Mouse (Mus musculus) left cerebral cortex, postnatal 10 days (tissue): ENCODE data around the gene Kif2a. TPM values are rescaled to one million over a fixed set of nuclear protein-coding genes. Genes with fewer than 3 reads are reported as not detected.
"Not testable (repeated sequence)": the region's sequence is repeated elsewhere in the genome, so short reads cannot be mapped to it uniquely, and the experiment has no call there.

Source experiments
- DNase-seq, 2 experiments: peaks; one replicate each; pipeline ENCODE4 v3.0.0; 2021 to 2022; ENCODE audit warnings: low spot score in 2 of 2, mixed read lengths in 1 of 2; ENCODE audit errors: extremely low spot score in 1 of 2
- intact Hi-C: fragments of 180-260 bp; cut with DNase I; formaldehyde crosslinking; loops from one replicate; pipeline ENCODE4 v1.15.1; 2025
- total RNA-seq, 2 experiments: library from RNA; stranded (reverse); gene quantifications; 2 replicates each; pipeline ENCODE4 v1.2.3; 2021

Kif2a gene
- total RNA-seq, 2 experiments from 2014 or later = 152 to 166 TPM

GRCm38 (mm10) chr13:106945518-106945917 lies 76.4 kb downstream of the Kif2a start:
- intact Hi-C loops = no loop called here
- DNase-seq = no peak

GRCm38 (mm10) chr13:106942721-106943120 lies 79.2 kb downstream of the Kif2a start:
- intact Hi-C loops = no loop called here
- DNase-seq = no peak

GRCm38 (mm10) chr13:106941211-106941976 lies 80.5 kb downstream of the Kif2a start:
- no peak for DNase-seq
- intact Hi-C loops = no loop called here

- intact Hi-C loops = no loop called here
- no peak for DNase-seq
Measured at GRCm38 (mm10) chr13:106937138-106937472, 84.8 kb downstream of the Kif2a start.

GRCm38 (mm10) chr13:106936256-106937137 lies 85.4 kb downstream of the Kif2a start, which contains the start of gene Ipo11:
Ipo11 (minus strand) TSS chr13:106936958.
- intact Hi-C loops = no loop called here
- peak; percentile 93 to 96 for DNase-seq

GRCm38 (mm10) chr13:106935871-106936255 lies 86.1 kb downstream of the Kif2a start:
- intact Hi-C loops = no loop called here
- no peak for DNase-seq

- intact Hi-C loops = no loop called here
- DNase-seq = no peak
Measured at GRCm38 (mm10) chr13:106929201-106929600, 92.7 kb downstream of the Kif2a start.

GRCm38 (mm10) chr13:106928296-106928695 lies 93.6 kb downstream of the Kif2a start:
- intact Hi-C loops = no loop called here
- DNase-seq = no peak

- intact Hi-C loops = not testable (repeated sequence)
Measured at GRCm38 (mm10) chr13:106925921-106926320, 96.0 kb downstream of the Kif2a start.

GRCm38 (mm10) chr13:106918322-106919050 lies 103.4 kb downstream of the Kif2a start:
- intact Hi-C loops = loop anchor here (5.0 kb wide), 1 partner anchor 1476 kb away; the partner anchor contains the start of gene Htr1a
- DNase-seq = peak in 1 of 2 experiments; percentile 66

More at GRCm38 (mm10) chr13:106925921-106926320, 96.0 kb downstream of the Kif2a start:
- not testable (repeated sequence) for DNase-seq

GRCm38 (mm10) chr13:106913125-106913736 lies 108.7 kb downstream of the Kif2a start:
- intact Hi-C loops = no loop called here

GRCm38 (mm10) chr13:106910096-106910495 lies 111.8 kb downstream of the Kif2a start:
- DNase-seq = no peak
- intact Hi-C loops = no loop called here

More at GRCm38 (mm10) chr13:106913125-106913736, 108.7 kb downstream of the Kif2a start:
- no peak for DNase-seq

Other genes starting within 250 kb of the Kif2a start
- gene Ipo11, start 85.2 kb downstream of the Kif2a start, total RNA-seq = 10 to 100 TPM; 72.3 to 72.7 TPM
- gene Dimt1, start 75.0 kb downstream of the Kif2a start, total RNA-seq = 10 to 100 TPM; 19.3 to 21.2 TPM